Mouse (Mus musculus) myocyte (in vitro differentiated cells): ENCODE results near the gene Kctd17.

Experiments
- CEBPB ChIP-seq: IDR thresholded peaks from 2 replicates; pipeline ENCODE4 v1.6.1; 2011; ENCODE audit warnings: mild to moderate bottlenecking, moderate library complexity; ENCODE audit not compliant: poor library complexity, insufficient read depth, severe bottlenecking
- MAX ChIP-seq: IDR thresholded peaks from one replicate; pipeline ENCODE4 v1.6.1; 2011; ENCODE audit warnings: low read depth, mild to moderate bottlenecking, control low read depth
- MYOD1 ChIP-seq, 3 experiments: IDR thresholded peaks; one replicate each; pipeline ENCODE4 v1.6.1; 2011; ENCODE audit warnings: control low read depth in 2 of 3, low read depth in 2 of 3, mild to moderate bottlenecking in 2 of 3, moderate library complexity in 1 of 3; ENCODE audit not compliant: insufficient read length in 2 of 3, control insufficient read depth in 1 of 3
- MYOG ChIP-seq, 3 experiments: IDR thresholded peaks; one replicate each; pipeline ENCODE4 v1.6.1; 2011; ENCODE audit warnings: control low read depth in 2 of 3, low read depth in 2 of 3, mild to moderate bottlenecking in 2 of 3; ENCODE audit not compliant: insufficient read length in 2 of 3, control insufficient read depth in 1 of 3, insufficient read depth in 1 of 3
- POLR2A ChIP-seq: IDR thresholded peaks from one replicate; pipeline ENCODE4 v1.6.1; 2011; ENCODE audit warnings: low read depth, mild to moderate bottlenecking, control low read depth, moderate library complexity; ENCODE audit not compliant: insufficient read length
- POLR2AphosphoS2 ChIP-seq: IDR thresholded peaks from one replicate; pipeline ENCODE4 v1.6.1; 2011; ENCODE audit warnings: low read depth, control low read depth; ENCODE audit not compliant: insufficient read length
- REST ChIP-seq: IDR thresholded peaks from one replicate; pipeline ENCODE4 v1.6.1; 2011; ENCODE audit warnings: mild to moderate bottlenecking, control low read depth, moderate library complexity; ENCODE audit not compliant: insufficient read depth, insufficient read length
- TCF12 ChIP-seq: IDR thresholded peaks from one replicate; pipeline ENCODE4 v1.6.1; 2011; ENCODE audit warnings: mild to moderate bottlenecking, control low read depth; ENCODE audit not compliant: poor library complexity, insufficient read depth, severe bottlenecking
- TCF3 ChIP-seq: IDR thresholded peaks from one replicate; pipeline ENCODE4 v1.6.1; 2011; ENCODE audit warnings: low read depth, control low read depth; ENCODE audit not compliant: insufficient read length
- USF1 ChIP-seq: IDR thresholded peaks from one replicate; pipeline ENCODE4 v1.6.1; 2011; ENCODE audit warnings: low read depth, mild to moderate bottlenecking, control low read depth, moderate library complexity

DNA sequence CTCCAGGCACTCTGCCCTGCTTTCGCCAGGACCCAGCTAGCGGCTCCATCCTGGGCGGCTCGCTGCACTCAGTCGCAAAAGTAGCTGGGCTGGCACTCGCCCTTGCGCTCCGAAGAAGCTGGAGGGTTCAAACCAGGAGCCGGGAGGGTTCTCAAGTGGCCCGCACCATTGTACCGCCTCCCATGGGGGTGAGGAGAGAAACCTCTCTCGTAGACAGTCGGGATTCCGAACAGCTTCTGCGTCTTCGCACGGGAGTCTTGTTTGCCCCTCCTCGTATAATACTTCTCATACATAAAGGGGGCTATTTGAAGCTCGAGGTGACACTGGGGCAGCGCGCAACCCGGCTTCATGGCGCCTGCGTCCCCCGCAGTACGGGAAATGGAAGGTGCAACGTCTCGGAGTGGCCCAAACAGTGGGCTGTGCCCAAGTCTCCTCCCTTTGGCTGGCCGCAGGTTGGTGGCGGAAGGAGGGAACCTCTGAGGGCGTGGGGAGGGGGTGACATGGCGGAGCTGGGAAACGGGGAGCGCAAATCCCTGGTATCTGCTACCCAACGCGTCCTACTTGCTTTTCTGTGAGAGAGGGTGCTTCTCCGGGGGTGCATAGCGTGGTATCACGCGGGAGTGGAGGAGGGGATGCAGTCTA, 21.9 kb upstream of the Kctd17 start, which contains the start of gene Mpst:
- TF ChIP-seq USF1 (no peak), POLR2A (peak; percentile 85), TCF12 (no peak), MAX (no peak), MYOD1 (IDR thresholded peaks at IDR 0.05; ENCODE audit: control insufficient read depth in 1 of 3, insufficient read length in 2 of 3, low read depth in 2 of 3) (no peak), MYOG (IDR thresholded peaks at IDR 0.05; ENCODE audit: control insufficient read depth in 1 of 3, insufficient read depth in 1 of 3, insufficient read length in 2 of 3, low read depth in 2 of 3) (peak in 1 of 3 experiments; percentile 40), POLR2AphosphoS2 (peak; percentile 84), CEBPB (no peak), REST (no peak), TCF3 (no peak)
